ENCODE assay signal across 8 mouse cellular contexts in the genomic region with DNA sequence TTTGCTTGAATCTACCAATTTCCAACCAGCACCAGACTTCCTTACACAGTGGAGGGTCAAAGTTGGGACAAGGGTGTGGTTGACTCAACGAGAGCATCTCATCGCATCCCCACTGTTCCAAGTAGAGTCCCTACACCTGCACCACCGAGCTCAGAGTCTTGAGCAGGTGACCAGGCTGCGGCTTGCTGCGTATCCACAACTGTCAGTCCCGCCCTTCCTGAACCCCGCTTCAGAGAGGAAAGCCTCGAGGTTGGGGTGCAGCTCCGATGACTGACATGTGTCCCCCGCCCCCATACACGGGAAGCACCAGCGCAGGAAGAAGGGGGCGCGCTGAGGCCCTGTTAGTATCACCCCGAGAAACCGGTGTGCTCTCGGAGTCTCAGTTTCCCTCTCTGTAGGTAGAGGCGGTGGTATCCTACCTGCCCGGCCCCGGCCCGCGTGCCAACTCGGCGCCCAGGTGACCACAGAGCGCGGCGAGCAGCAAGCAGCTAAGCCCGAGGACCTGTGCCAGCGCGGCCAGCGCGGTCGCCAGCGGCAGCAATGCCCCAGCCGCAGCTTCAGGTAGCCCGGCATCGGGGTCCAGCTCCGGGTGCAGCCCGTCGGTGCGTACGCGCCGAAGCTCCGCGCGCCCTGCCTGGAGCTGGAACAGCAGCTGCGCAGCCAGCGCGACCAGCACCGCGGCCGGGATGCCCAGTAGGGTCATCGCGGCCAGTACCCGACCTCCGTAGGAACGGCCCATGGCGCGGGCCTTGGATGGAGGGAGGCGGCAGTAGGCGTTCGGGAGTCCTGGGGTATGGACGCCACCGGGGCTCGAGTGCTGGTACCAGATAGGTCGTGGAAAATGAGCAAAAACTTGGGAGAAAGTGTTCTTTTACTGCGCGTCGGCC. TPM values are rescaled to one million over a fixed set of nuclear protein-coding genes. Genes with fewer than 3 reads are reported as not detected.
A peak's percentile ranks its signal among the peaks of the same experiment; 100 is the strongest.
DNase-seq lines count a peak whose midpoint lies in the region; ATAC-seq and TF ChIP-seq lines count a peak whose summit lies in the region.

A gene (minus strand): TSS at position 801 of the 887 bp plus-strand sequence.

- TF ChIP-seq CTCF in CH12.LX (conservative IDR thresholded peaks at IDR 0.05 in 1 of 2, IDR thresholded peaks at IDR 0.05 in 1 of 2; ENCODE audit: low read depth in 2 of 2, low read length in 2 of 2), result peak in 1 of 2 experiments; percentile 41; a peak in 1 of 4 replicates

- dilution Hi-C loops in CH12.LX (cut with MboI; ENCODE audit: extremely low pct_ligation_motif_present, extremely low pct_unique_long_range_greater_than_20kb, low sequenced_read_pairs), result no loop called here

- no peak for TF ChIP-seq EP300 in CH12.LX (IDR thresholded peaks at IDR 0.05; ENCODE audit: low read length)

- H3K4me3 ChIP-seq in heart, embryonic 12.5 days, result peak within 1 kb of the TSS; percentile 44
- H3K4me3 ChIP-seq in CH12.LX (replicated peaks in 1 of 3; ENCODE audit: low read depth in 2 of 3, low read length in 2 of 3, poor library complexity in 1 of 3), result peak within 1 kb of the TSS; percentile 28 to 67 (median 59)
- H3K4me3 ChIP-seq in forebrain, embryonic 14.5 days (ENCODE audit: low read depth, low read length), result peak within 1 kb of the TSS; percentile 14
- peak within 1 kb of the TSS; percentile 53 for H3K4me3 ChIP-seq in liver, embryonic 16.5 days (ENCODE audit: low read depth, low read length)

- no peak for TF ChIP-seq RAD21 in CH12.LX (IDR thresholded peaks at IDR 0.05; ENCODE audit: low read depth, low read length)

- in situ Hi-C loops in CH12.LX (cut with MboI; ENCODE audit: low pct_ligation_motif_present, low pct_unique_long_range_greater_than_20kb, low sequenced_read_pairs), result no loop called here

- peak within 1 kb of the TSS; percentile 38; the same call in 1 of the 2 replicates for H3K9ac ChIP-seq in heart, embryonic 12.5 days
- peak within 1 kb of the TSS; percentile 47 for H3K9ac ChIP-seq in CH12.LX (ENCODE audit: insufficient read depth, low read depth)
- 0 out of 2 replicates have a peak within 1 kb of the TSS, but pooled peaks have one; percentile 35 for H3K9ac ChIP-seq in forebrain, embryonic 14.5 days (ENCODE audit: low read length)
- peak within 1 kb of the TSS; percentile 50; the same call in 1 of the 2 replicates for H3K9ac ChIP-seq in liver, embryonic 16.5 days (ENCODE audit: low read depth, low read length)

- H3K27me3 ChIP-seq in heart, embryonic 12.5 days (replicated peaks), result peaks cover 80% of the 10 kb centered on the region
- peaks cover 20% of the 10 kb centered on the region for H3K27me3 ChIP-seq in CH12.LX (replicated peaks)
- H3K27me3 ChIP-seq in forebrain, embryonic 14.5 days (replicated peaks; ENCODE audit: control insufficient read depth, insufficient read depth, low read length), result peaks cover 76% of the 10 kb centered on the region
- peaks cover 40% of the 10 kb centered on the region for H3K27me3 ChIP-seq in liver, embryonic 16.5 days (ENCODE audit: control insufficient read depth, insufficient read depth, low read depth, low read length)

- peak within 1 kb of the TSS; percentile 66 for H3K4me2 ChIP-seq in heart, embryonic 12.5 days
- H3K4me2 ChIP-seq in CH12.LX (ENCODE audit: insufficient read depth, low read depth, poor library complexity, severe bottlenecking), result peak within 1 kb of the TSS; percentile 64
- H3K4me2 ChIP-seq in forebrain, embryonic 14.5 days (ENCODE audit: low read length), result peak within 1 kb of the TSS; percentile 43
- H3K4me2 ChIP-seq in liver, embryonic 16.5 days (ENCODE audit: low read depth, low read length), result peak within 1 kb of the TSS; percentile 76

- WGBS in heart, embryonic 12.5 days, result 5% methylated on average over 70 of the region's 70 CpGs
- 5% methylated on average over 68 of the region's 70 CpGs for WGBS in forebrain, embryonic 14.5 days
- 4% methylated on average over 70 of the region's 70 CpGs for WGBS in liver, embryonic 16.5 days (ENCODE audit: insufficient replicate concordance)

- 0 out of 2 replicates have a peak, but pooled peaks have one; percentile 45 for TF ChIP-seq POLR2A in CH12.LX (IDR thresholded peaks at IDR 0.05; ENCODE audit: low read depth, low read length)

- ATAC-seq in heart, embryonic 12.5 days (ENCODE audit: insufficient number of reproducible peaks, low FRiP score), result no peak
- no peak for ATAC-seq in forebrain, embryonic 14.5 days
- ATAC-seq in liver, embryonic 16.5 days (ENCODE audit: low read depth), result 0 out of 2 replicates have a peak, but pooled peaks have one; percentile 1
- ATAC-seq in cerebellum, adult (ENCODE audit: insufficient number of reproducible peaks, low FRiP score, low TSS enrichment), result no peak

- intact Hi-C loops in heart, postnatal 10 days (cut with DNase I), result no loop called here

- no peak within 1 kb of the TSS for H3K27ac ChIP-seq in heart, embryonic 12.5 days (ENCODE audit: poor library complexity, severe bottlenecking)
- no peak within 1 kb of the TSS for H3K27ac ChIP-seq in CH12.LX (ENCODE audit: insufficient read depth, low read depth)
- no peak within 1 kb of the TSS for H3K27ac ChIP-seq in forebrain, embryonic 14.5 days (ENCODE audit: low read depth, low read length)
- H3K27ac ChIP-seq in liver, embryonic 16.5 days (ENCODE audit: low read length), result no peak within 1 kb of the TSS

- DNase-seq in heart, postnatal 10 days, result no peak
- no peak for DNase-seq in CH12.LX (ENCODE audit: extremely low read depth)
- no peak for DNase-seq in forebrain, embryonic 14.5 days (ENCODE audit: low spot score)
- DNase-seq in thymus, postnatal 14 days, result peak; percentile 83
- DNase-seq in left cerebral cortex, adult 11 months (ENCODE audit: low spot score), result no peak

- H3K36me3 ChIP-seq in heart, embryonic 12.5 days, result no peaks in the 10 kb centered on the region
- H3K36me3 ChIP-seq in CH12.LX (replicated peaks in 1 of 2; ENCODE audit: control insufficient read depth in 1 of 2, insufficient read depth in 1 of 2, low read length in 1 of 2), result no peaks in the 10 kb centered on the region
- H3K36me3 ChIP-seq in forebrain, embryonic 14.5 days (ENCODE audit: control insufficient read depth, insufficient read depth, low read length), result no peaks in the 10 kb centered on the region
- H3K36me3 ChIP-seq in liver, embryonic 16.5 days (ENCODE audit: control insufficient read depth, insufficient read depth), result no peaks in the 10 kb centered on the region

- no peaks in the 10 kb centered on the region for H3K9me3 ChIP-seq in heart, embryonic 12.5 days (replicated peaks)
- no peaks in the 10 kb centered on the region for H3K9me3 ChIP-seq in CH12.LX (replicated peaks; ENCODE audit: low read length)
- no peaks in the 10 kb centered on the region for H3K9me3 ChIP-seq in forebrain, embryonic 14.5 days (replicated peaks; ENCODE audit: control insufficient read depth, low read length)
- H3K9me3 ChIP-seq in liver, embryonic 16.5 days (replicated peaks; ENCODE audit: control insufficient read depth, low read length), result no peaks in the 10 kb centered on the region

- H3K4me1 ChIP-seq in heart, embryonic 12.5 days (replicated peaks), result peaks cover 20% of the 10 kb centered on the region
- H3K4me1 ChIP-seq in CH12.LX (ENCODE audit: control insufficient read depth in 1 of 2, insufficient read depth in 2 of 2), result peaks cover 15 to 20% of the 10 kb centered on the region in 2 experiments
- peaks cover 9% of the 10 kb centered on the region; the same call in 1 of the 2 replicates for H3K4me1 ChIP-seq in forebrain, embryonic 14.5 days (ENCODE audit: control insufficient read depth, insufficient read depth, low read length)
- H3K4me1 ChIP-seq in liver, embryonic 16.5 days (ENCODE audit: control insufficient read depth, low read depth, low read length), result peaks cover 24% of the 10 kb centered on the region

- H3K79me2 ChIP-seq in CH12.LX (replicated peaks; ENCODE audit: control insufficient read depth, extremely low read depth, insufficient read depth, poor library complexity, severe bottlenecking), result no peaks in the 10 kb centered on the region

TF ChIP-seq in CH12.LX, 34 proteins besides CTCF, POLR2A, EP300 and RAD21:
- TF ChIP-seq ZNF384 (IDR thresholded peaks at IDR 0.05; ENCODE audit: low read depth, low read length) (no peak), MAZ (IDR thresholded peaks at IDR 0.05; ENCODE audit: low read depth, low read length) (peak; percentile 65; the same call in 1 of the 2 replicates), NELFE (IDR thresholded peaks at IDR 0.05; ENCODE audit: low read depth, low read length) (peak; percentile 54; the same call in 1 of the 2 replicates), ZKSCAN1 (IDR thresholded peaks at IDR 0.05; ENCODE audit: borderline replicate concordance, low read depth, low read length) (no peak), TBP (conservative IDR thresholded peaks at IDR 0.05; ENCODE audit: low read depth, low read length) (no peak), MEF2A (IDR thresholded peaks at IDR 0.05; ENCODE audit: borderline replicate concordance, low read depth, low read length) (0 out of 2 replicates have a peak, but pooled peaks have one; percentile 23)

RNA-seq across cellular contexts. Expression of the gene that starts here (rescaled TPM):
- 0.28 and 0.58 TPM in 2 replicates for polyA plus RNA-seq in heart, embryonic 12.5 days (2016; fragmentation: Nextera tagmentation; extraction: Ambion mirVana)
- total RNA-seq in heart, postnatal 10 days (2021), result under 1 TPM in 1 of 2 experiments, not detected in 1; 0.27 TPM
- 0.21 and 0.51 TPM in 2 replicates for total RNA-seq in CH12.LX (2012; rRNA removed)
- not detected in 2 replicates for total RNA-seq in CH12.LX (2014; rRNA removed)
- polyA plus RNA-seq in CH12.LX (2012; ENCODE audit: insufficient read length, low read depth), result not detected in 2 replicates
- not detected in 2 replicates for polyA plus RNA-seq in forebrain, embryonic 14.5 days (2014; fragmentation: Nextera tagmentation; extraction: Ambion mirVana)
- polyA plus RNA-seq in liver, embryonic 16.5 days (2015; fragmentation: Nextera tagmentation; extraction: Ambion mirVana), result 0.55 and 0.67 TPM in 2 replicates

Comparison
In these comparisons a context has a peak if more than half of its experiments do, and no peak if none do; other contexts are left out.
1. Peak in ATAC-seq, H3K4me3 ChIP-seq, H3K9ac ChIP-seq and H3K4me2 ChIP-seq in liver, embryonic 16.5 days; RNA of the gene not detected or under 1 TPM.